Mouse (Mus musculus): Measurements from ENCODE around the gene Alk.

The Alk gene

DNA sequence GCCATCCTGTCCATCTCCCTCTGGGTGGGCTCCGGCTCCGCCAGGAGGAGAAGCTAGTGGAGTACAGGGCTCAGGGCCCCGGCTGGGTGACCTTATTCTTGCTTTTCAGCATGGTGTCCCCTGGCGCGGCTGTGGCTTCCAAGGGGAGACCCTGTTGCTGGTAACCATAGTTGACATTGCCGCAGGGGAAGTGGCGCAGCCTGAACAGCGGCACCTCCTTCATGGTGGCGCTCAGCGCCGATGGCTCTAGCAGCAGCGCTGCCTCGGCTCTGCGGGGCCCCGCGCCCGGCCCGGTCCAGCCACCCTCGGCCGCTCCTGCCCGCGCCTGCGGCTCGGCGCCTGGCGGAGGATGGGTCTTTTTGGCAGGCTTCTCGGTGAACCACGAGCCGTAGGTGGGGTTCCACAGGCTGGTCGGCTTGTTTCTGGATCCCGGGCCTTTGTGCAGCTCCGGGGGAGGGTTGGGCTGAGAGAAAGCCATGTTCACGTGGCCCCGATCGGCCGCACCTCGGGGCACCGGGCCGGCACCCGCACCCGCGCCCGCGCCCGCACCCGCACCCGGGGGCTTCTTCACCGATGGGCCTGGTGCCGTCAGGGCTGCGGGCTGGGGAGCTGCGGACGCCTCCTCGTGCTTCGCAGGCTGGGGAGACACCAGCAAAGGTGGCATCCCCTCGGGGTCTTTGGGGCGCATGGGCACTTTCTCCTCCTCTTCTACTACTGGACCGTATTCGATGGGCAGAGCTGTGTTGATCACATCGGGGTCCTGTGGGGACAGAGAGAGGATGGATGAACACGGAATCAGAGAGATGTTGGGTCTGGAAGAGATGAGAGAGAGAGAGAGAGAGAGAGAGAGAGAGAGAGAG lies 734.8 kb downstream of the Alk start:
- DNase-seq = peak; percentile 91

DNA sequence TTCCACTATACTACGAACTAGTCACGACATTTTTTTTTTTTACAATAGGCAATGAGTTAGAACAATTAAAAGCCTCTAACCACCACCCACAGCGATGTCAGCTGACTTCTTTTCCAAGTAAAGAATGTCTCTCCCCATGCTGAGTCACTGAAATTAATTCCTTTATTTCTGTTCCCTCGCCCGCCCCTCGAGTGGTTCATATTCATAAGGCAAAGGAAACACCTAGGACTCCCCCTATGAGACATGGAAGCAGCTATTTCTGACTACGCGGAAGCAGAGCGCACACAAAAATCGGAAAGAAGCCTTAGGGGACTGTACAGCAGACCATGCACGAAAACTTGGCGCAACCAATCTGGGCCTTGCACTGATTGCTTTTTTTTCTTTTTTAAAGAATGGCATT lies 735.6 kb downstream of the Alk start:
- peak; percentile 82 for DNase-seq

- no peak for DNase-seq
These were observed 736.5 kb downstream of the Alk start for GRCm38 (mm10) chr17:71867892-71868291.

- no peak for DNase-seq
These were observed 739.0 kb downstream of the Alk start for GRCm38 (mm10) chr17:71865437-71865836.

- no peak for DNase-seq
These were observed 740.4 kb downstream of the Alk start for GRCm38 (mm10) chr17:71864039-71864438.

DNA sequence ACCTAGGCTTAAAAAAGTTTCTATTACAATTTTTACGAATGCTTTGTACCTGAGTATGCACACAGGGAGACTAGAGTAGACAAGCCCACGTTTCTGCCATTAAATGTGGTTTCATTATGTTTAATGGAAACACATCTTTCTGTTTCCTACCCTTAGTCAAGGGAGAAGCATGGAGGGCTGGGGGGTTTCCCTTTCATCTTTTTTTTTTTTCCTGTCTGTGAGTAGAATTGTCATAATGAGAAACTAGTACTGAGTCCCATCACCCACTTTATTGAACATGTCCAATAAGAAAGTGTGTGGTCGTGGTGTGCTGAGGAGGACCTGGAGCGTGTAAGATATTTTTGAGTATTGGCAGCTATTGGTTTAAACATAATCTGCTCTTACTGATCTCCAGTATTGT lies 741.5 kb downstream of the Alk start:
- DNase-seq = no peak

DNA sequence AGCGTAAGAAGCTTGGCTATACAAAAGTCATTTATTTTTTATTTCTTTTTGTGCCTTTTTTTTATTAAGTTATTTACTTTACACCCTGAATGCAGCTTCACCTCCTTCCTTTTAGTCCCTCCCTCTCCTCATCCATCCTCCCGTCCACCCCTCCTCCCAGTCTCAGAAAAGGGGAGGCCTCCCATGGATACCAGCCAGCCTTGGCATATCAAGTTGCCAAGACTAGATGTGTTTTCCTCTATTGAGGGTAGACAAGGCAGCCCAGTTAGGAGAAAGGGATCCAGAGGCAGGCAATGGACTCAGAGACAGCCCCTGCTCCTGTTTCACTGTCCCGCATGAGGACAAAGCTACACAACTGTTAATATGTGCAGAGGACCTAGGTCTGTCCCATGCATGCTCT lies 742.2 kb downstream of the Alk start:
- no peak for DNase-seq

DNA sequence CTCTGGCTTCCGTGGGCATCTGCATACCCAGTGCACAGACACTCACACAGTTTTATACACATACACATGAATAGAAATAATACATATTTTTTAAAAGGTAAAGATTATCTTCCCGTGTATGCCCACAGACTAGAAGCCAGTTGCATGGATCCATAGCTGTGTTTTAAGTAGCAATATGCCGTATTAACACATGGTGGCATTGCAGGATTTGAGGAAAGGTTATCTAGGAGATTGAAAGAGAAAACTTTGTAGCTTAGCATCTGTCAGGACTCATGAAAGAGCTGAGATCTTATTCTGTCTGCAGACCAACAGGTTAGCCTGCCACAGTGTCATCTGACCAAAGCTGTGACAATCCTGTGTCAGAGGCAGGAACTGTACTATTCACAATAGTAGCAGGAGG lies 772.5 kb downstream of the Alk start:
- no peak for DNase-seq

- no peak for DNase-seq
These were observed 775.6 kb downstream of the Alk start for GRCm38 (mm10) chr17:71828647-71829414.

DNA sequence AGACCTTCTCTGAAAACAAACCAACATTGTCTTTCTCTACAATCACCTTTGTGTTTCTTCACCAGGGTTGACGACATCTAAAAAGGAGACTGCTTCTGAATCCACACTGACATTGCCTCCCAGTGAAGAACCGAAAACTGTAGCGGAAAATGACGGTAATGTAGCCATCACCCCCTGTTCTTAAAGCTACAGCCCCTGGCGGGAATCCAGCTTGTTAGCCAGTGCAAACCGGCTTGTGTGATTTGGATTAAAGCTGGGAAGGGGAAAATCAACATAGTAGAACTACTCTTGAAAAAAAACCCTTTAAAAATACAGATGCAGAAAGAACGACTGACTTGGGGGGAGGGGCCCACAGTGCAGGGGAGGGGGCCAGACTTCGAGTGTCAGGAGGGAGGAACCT lies 776.8 kb downstream of the Alk start:
- DNase-seq = no peak

- no peak for DNase-seq
These were observed 777.8 kb downstream of the Alk start for GRCm38 (mm10) chr17:71826603-71827002.

DNA sequence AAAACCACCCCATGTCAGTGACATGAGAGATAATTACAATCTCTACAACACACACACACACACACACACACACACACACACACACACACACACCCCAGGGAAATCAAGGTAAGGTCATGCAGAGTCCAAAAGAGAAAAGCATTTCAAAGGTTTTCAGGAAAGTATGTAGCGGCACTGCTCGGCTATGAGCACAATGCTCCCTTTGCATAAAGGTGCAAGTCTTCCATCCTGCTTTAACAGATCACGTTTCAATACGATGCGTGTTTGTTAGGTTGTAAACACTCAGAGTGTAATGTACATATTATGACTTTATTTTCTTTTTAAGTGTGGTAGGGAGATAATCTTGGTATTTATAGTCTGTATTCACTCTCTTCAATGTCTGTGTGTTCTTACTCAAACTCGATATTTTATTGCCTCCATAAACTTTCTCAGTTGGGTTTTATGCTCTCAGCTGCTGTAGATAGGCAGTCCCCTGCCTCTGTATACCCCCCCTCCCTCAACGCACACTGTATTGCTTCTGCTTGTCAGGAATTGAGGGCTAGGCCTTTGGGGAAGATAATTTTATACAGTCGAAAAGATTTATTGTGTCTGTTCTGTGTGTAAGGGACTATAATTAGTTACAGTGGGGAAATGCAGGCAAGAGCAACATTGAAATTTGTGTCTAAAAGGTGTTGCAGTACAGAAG lies 780.7 kb downstream of the Alk start:
- no peak for DNase-seq
